Mouse (Mus musculus): ENCODE measurements around the gene Mmp14.
A peak's percentile ranks its signal among the peaks of the same experiment; 100 is the strongest.

- TF ChIP-seq MAFK (IDR thresholded peaks at IDR 0.05; ENCODE audit: insufficient read depth, low read depth, low read length) (peak; percentile 93), CHD2 (IDR thresholded peaks at IDR 0.05; ENCODE audit: low read depth, low read length) (no peak), ZC3H11A (IDR thresholded peaks at IDR 0.05; ENCODE audit: borderline replicate concordance, low read depth, low read length) (no peak)
Measured at GRCm38 (mm10) chr14:54443196-54443595, 11.8 kb downstream of the Mmp14 start.

Measured in ES-E14 (cell line).